Mouse (Mus musculus): ENCODE measurements around the gene Nfe2l2.

The Nfe2l2 gene

GRCm38 (mm10) chr2:75684526-75684925, 19.9 kb downstream of the Nfe2l2 start:
- DNase-seq: no peak

GRCm38 (mm10) chr2:75682978-75683709, 21.3 kb downstream of the Nfe2l2 start:
- DNase-seq: no peak

GRCm38 (mm10) chr2:75681439-75681838, 23.0 kb downstream of the Nfe2l2 start:
- no peak for DNase-seq

- no peak for DNase-seq
Observed at GRCm38 (mm10) chr2:75679947-75680346, 24.5 kb downstream of the Nfe2l2 start.

GRCm38 (mm10) chr2:75676567-75676966, 27.9 kb downstream of the Nfe2l2 start:
- DNase-seq: no peak

GRCm38 (mm10) chr2:75672561-75672960, 31.9 kb downstream of the Nfe2l2 start:
- no peak for DNase-seq

GRCm38 (mm10) chr2:75671337-75671660, 33.1 kb downstream of the Nfe2l2 start:
- no peak for DNase-seq

- no peak for DNase-seq
Observed at GRCm38 (mm10) chr2:75670446-75671336, 33.8 kb downstream of the Nfe2l2 start.

GRCm38 (mm10) chr2:75669491-75670445, 34.7 kb downstream of the Nfe2l2 start:
- no peak for DNase-seq

- no peak for DNase-seq
Observed at GRCm38 (mm10) chr2:75661106-75661505, 43.3 kb downstream of the Nfe2l2 start.

GRCm38 (mm10) chr2:75660255-75660948, 44.0 kb downstream of the Nfe2l2 start:
- DNase-seq: no peak

GRCm38 (mm10) chr2:75659629-75659960, 44.8 kb downstream of the Nfe2l2 start:
- peak; percentile 93 to 95 for DNase-seq

- peak; percentile 96 to 99 for DNase-seq
Observed at GRCm38 (mm10) chr2:75658727-75659628, 45.5 kb downstream of the Nfe2l2 start, which contains the start of gene Hnrnpa3. TSS of gene Hnrnpa3 (plus strand) at chr2:75659261.

GRCm38 (mm10) chr2:75657907-75658691, 46.3 kb downstream of the Nfe2l2 start:
- DNase-seq: peak; percentile 20 to 22

- no peak for DNase-seq
Observed at GRCm38 (mm10) chr2:75656924-75657323, 47.5 kb downstream of the Nfe2l2 start.

GRCm38 (mm10) chr2:75654679-75655078, 49.8 kb downstream of the Nfe2l2 start:
- no peak for DNase-seq

GRCm38 (mm10) chr2:75653150-75653549, 51.3 kb downstream of the Nfe2l2 start:
- no peak for DNase-seq

GRCm38 (mm10) chr2:75650437-75650836, 54.0 kb downstream of the Nfe2l2 start:
- no peak for DNase-seq

- DNase-seq: no peak
Observed at GRCm38 (mm10) chr2:75645251-75645650, 59.2 kb downstream of the Nfe2l2 start.

- DNase-seq: no peak
Observed at GRCm38 (mm10) chr2:75643950-75644349, 60.5 kb downstream of the Nfe2l2 start.

Measured in cerebellum, postnatal 36 days (tissue).